Mouse (Mus musculus): ENCODE measurements around the gene Lrrc8a.
A peak's percentile ranks its signal among the peaks of the same experiment; 100 is the strongest.

Lrrc8a gene

DNA sequence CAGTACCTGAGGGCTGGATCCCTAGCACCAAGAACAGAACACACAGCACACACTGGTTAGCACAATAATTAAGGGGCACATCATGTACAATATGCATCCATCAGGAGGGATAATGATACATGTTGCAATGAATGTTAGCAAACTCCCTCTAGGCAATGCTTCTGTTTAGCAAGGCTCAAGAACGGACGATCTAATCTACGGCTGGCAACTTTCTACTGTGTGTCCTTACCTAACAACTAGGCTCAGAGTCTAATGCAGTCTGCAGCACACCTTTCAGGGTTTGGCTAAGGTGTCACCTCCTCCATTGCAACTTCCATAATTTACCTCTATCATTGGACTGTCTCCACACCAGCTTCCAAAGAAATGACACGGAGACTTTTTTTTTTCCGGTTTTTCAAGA is 21.2 kb upstream of the Lrrc8a start:
- peaks cover 8% of the 10 kb centered on the region for H3K4me1 ChIP-seq (replicated peaks; ENCODE audit: low read depth, low read length)
- peaks cover 55% of the 10 kb centered on the region for H3K9me3 ChIP-seq (ENCODE audit: low read length)
- TF ChIP-seq POU5F1 (IDR thresholded peaks at IDR 0.05; ENCODE audit: borderline replicate concordance, low read length) (no peak), CTCF (conservative IDR thresholded peaks at IDR 0.05; ENCODE audit: low read length) (no peak), NANOG (IDR thresholded peaks at IDR 0.05; ENCODE audit: borderline replicate concordance, low read length) (no peak)
- no peaks in the 10 kb centered on the region for H3K27me3 ChIP-seq (ENCODE audit: insufficient read depth, low read length)
- no peaks in the 10 kb centered on the region for H3K36me3 ChIP-seq (ENCODE audit: insufficient read depth, low read length)
- no peak overlapping the region for H3K4me3 ChIP-seq (replicated peaks; ENCODE audit: low read length)

DNA sequence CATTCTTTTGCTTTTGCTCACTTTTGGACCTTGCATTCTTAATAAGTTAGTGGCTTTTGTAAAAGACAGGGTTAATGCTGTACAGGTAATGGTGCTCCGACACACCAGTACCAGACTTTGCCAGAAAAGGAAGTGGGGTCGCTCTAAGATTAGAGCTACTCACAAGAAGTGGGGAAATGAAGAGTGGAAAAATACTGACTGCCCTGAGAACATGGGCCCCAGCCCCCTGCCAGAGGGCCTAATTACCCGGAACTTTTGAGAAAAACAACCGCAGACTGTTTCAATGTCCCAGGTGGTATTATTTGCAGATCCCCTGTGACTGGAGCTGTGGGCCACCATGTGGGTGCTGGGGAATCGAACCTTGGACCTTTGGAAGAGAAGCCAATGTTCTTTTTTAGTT is 1.9 kb upstream of the Lrrc8a start:
- peaks cover 37% of the 10 kb centered on the region for H3K4me1 ChIP-seq (replicated peaks; ENCODE audit: low read depth, low read length)
- no peaks in the 10 kb centered on the region for H3K27me3 ChIP-seq (ENCODE audit: insufficient read depth, low read length)
- peaks cover 19% of the 10 kb centered on the region for H3K36me3 ChIP-seq (ENCODE audit: insufficient read depth, low read length)
- H3K4me3 ChIP-seq (replicated peaks; ENCODE audit: low read length), result no peak overlapping the region
- H3K9me3 ChIP-seq (ENCODE audit: low read length), result peaks cover 61% of the 10 kb centered on the region
- TF ChIP-seq NANOG (IDR thresholded peaks at IDR 0.05; ENCODE audit: borderline replicate concordance, low read length) (no peak), CTCF (conservative IDR thresholded peaks at IDR 0.05; ENCODE audit: low read length) (no peak), POU5F1 (IDR thresholded peaks at IDR 0.05; ENCODE audit: borderline replicate concordance, low read length) (no peak)

DNA sequence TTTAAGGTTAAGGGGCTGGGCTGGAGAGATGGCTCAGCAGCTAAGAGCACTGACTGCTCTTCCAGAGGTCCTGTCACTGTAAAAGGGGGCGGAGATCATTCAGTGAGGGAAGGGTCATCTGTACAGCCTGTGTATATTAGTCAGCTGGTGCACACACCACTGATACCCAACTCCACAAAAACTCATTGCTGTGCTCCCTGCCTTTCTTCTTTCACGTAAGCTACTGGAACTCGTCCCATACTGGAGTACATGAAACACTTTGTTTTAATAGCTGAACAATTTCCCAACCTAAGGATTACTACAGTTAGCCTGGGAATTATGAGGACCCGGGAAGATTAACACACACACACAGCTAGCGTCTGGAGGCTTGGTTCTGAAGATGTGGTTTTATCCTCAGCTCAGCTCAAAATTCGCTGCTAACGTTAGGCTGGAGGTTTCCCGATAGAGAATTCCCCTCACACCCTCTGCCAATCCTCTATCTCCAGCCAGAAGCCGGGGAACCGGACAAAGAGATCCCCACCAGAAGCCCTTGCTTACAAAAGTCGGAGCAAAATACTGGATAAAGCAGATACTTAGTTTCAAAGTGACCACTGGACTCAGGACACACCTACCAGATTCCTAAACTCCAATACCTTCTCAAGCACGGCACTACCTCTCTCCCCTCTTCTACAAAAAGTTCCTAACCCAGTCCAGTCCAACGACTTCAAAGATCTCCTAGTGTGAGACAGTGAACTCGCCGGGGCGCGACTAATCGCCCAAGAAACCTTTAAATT is 903 bp upstream of the Lrrc8a start:
- peaks cover 29% of the 10 kb centered on the region for H3K36me3 ChIP-seq (ENCODE audit: insufficient read depth, low read length)
- no peaks in the 10 kb centered on the region for H3K27me3 ChIP-seq (ENCODE audit: insufficient read depth, low read length)
- TF ChIP-seq POU5F1 (IDR thresholded peaks at IDR 0.05; ENCODE audit: borderline replicate concordance, low read length) (no peak), NANOG (IDR thresholded peaks at IDR 0.05; ENCODE audit: borderline replicate concordance, low read length) (no peak)
- H3K4me1 ChIP-seq (replicated peaks; ENCODE audit: low read depth, low read length), result peaks cover 47% of the 10 kb centered on the region
- H3K4me3 ChIP-seq (replicated peaks; ENCODE audit: low read length), result peak overlapping the region; percentile 93
- H3K9me3 ChIP-seq (ENCODE audit: low read length), result peaks cover 51% of the 10 kb centered on the region

DNA sequence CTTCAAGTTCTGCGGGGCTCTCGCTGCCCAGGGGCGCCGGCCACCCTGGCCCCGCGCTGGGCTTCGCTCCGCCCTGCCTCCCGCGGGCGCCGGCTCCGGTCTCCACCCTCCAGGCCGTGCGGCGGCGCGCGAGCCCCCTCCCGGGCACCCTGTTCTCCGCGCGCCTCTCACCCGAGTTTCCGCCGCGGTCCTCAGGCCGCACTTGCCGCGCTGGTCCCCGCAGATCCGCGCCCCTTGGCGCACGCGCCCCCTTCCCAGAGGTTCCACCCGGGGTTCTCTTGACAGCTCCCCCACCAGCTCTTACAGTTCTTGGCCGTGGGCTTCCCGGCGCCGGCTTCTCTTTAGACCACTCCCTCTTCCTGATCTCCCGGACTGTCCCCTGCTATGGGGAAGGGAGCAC is 366 bp downstream of the Lrrc8a start:
- Histone ChIP-seq H3K9me3 (ENCODE audit: low read length) (peaks cover 38% of the 10 kb centered on the region), H3K4me3 (replicated peaks; ENCODE audit: low read length) (peak overlapping the region; percentile 93), H3K27me3 (ENCODE audit: insufficient read depth, low read length) (no peaks in the 10 kb centered on the region), H3K36me3 (ENCODE audit: insufficient read depth, low read length) (peaks cover 31% of the 10 kb centered on the region), H3K4me1 (replicated peaks; ENCODE audit: low read depth, low read length) (peaks cover 59% of the 10 kb centered on the region)
- TF ChIP-seq NANOG (IDR thresholded peaks at IDR 0.05; ENCODE audit: borderline replicate concordance, low read length), result no peak
- no peak for TF ChIP-seq POU5F1 (IDR thresholded peaks at IDR 0.05; ENCODE audit: borderline replicate concordance, low read length)

DNA sequence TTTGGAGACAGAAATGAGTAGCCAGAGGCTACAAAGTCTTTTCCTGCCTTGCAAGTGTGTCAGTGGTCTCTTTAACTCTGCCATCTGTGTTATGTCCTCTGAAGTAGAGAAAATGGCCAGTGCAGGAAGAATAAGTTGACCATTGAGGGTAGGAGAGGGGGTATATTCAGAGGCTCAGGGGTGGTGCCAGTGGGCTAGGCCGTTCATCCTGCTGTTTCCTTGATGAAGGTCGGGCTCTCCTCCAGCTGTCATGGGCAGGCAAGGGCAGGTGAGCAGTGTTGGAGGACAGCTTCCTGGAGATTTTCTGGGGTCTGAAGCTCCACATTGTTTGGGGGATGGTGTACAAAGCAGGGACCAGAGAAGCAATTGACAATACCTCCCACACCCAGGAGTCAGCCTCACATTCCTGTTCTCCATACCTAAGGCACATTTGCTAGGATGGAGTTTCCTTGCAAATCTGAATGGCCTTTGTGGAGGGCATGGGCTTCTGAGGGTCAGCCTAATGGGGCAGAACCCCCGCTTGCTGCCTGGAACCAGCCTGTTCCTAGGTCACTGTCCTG is 1.5 kb downstream of the Lrrc8a start:
- no peak for TF ChIP-seq CTCF (conservative IDR thresholded peaks at IDR 0.05; ENCODE audit: low read length)
- TF ChIP-seq NANOG (IDR thresholded peaks at IDR 0.05; ENCODE audit: borderline replicate concordance, low read length), result no peak
- no peak for TF ChIP-seq POU5F1 (IDR thresholded peaks at IDR 0.05; ENCODE audit: borderline replicate concordance, low read length)
- Histone ChIP-seq H3K27me3 (ENCODE audit: insufficient read depth, low read length) (no peaks in the 10 kb centered on the region), H3K4me1 (replicated peaks; ENCODE audit: low read depth, low read length) (peaks cover 70% of the 10 kb centered on the region), H3K9me3 (ENCODE audit: low read length) (peaks cover 27% of the 10 kb centered on the region), H3K4me3 (replicated peaks; ENCODE audit: low read length) (peak overlapping the region; percentile 93), H3K36me3 (ENCODE audit: insufficient read depth, low read length) (peaks cover 39% of the 10 kb centered on the region)

DNA sequence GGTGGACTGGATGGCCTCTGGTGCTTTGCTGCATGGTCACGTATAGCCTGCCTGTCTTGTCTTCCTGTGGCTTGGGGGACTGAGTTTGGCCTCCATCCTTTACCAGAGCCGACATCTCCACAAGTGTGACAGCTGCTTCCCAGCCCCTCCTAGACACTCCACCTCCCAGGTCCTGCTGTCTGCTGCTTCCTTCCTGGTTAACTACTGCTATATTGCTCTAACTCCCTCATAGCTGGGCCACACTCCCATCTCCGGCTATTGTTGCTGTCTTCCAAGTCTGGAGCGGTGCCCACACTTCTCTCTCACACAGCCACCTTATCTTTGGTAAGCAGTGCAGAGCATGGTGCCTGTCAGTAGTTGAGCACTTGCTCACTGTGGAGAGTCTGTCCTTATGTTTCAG is 2.3 kb downstream of the Lrrc8a start:
- peaks cover 46% of the 10 kb centered on the region for H3K36me3 ChIP-seq (ENCODE audit: insufficient read depth, low read length)

DNA sequence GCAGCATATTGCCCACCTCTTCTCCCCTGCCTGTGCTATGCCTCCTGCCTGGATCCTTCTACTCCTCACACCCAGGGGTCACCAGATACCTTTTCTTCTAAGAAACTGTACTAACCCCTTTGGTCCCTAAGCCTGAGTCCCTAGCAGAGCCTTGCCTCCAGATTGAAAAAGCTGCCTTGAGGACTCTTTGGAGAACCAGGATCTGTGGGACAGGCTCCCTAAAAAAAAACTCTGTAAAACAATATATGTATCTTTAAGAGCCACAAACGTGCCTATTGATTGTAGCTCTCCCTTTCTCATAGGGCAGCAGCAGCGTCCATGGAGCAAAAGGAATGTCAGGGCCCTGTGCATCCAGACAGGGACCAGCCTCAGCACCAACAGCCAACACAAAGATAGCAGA is 2.8 kb downstream of the Lrrc8a start, which contains the start of gene Gm28035:
Gene Gm28035 (plus strand): TSS at position 301 of the 400 bp plus-strand sequence.
- peaks cover 49% of the 10 kb centered on the region for H3K36me3 ChIP-seq (ENCODE audit: insufficient read depth, low read length)
- no peak for TF ChIP-seq CTCF (conservative IDR thresholded peaks at IDR 0.05; ENCODE audit: low read length)
- no peak for TF ChIP-seq POU5F1 (IDR thresholded peaks at IDR 0.05; ENCODE audit: borderline replicate concordance, low read length)
- TF ChIP-seq NANOG (IDR thresholded peaks at IDR 0.05; ENCODE audit: borderline replicate concordance, low read length), result no peak
- peaks cover 82% of the 10 kb centered on the region for H3K4me1 ChIP-seq (replicated peaks; ENCODE audit: low read depth, low read length)
- peaks cover 15% of the 10 kb centered on the region for H3K9me3 ChIP-seq (ENCODE audit: low read length)
- no peaks in the 10 kb centered on the region for H3K27me3 ChIP-seq (ENCODE audit: insufficient read depth, low read length)
- H3K4me3 ChIP-seq (replicated peaks; ENCODE audit: low read length), result no peak within 1 kb of the TSS

More for the DNA sequence above, 2.3 kb downstream of the Lrrc8a start:
- Histone ChIP-seq H3K27me3 (ENCODE audit: insufficient read depth, low read length) (no peaks in the 10 kb centered on the region), H3K4me3 (replicated peaks; ENCODE audit: low read length) (no peak overlapping the region), H3K9me3 (ENCODE audit: low read length) (peaks cover 19% of the 10 kb centered on the region), H3K4me1 (replicated peaks; ENCODE audit: low read depth, low read length) (peaks cover 78% of the 10 kb centered on the region)
- TF ChIP-seq POU5F1 (IDR thresholded peaks at IDR 0.05; ENCODE audit: borderline replicate concordance, low read length), result no peak
- TF ChIP-seq CTCF (conservative IDR thresholded peaks at IDR 0.05; ENCODE audit: low read length), result no peak
- no peak for TF ChIP-seq NANOG (IDR thresholded peaks at IDR 0.05; ENCODE audit: borderline replicate concordance, low read length)

DNA sequence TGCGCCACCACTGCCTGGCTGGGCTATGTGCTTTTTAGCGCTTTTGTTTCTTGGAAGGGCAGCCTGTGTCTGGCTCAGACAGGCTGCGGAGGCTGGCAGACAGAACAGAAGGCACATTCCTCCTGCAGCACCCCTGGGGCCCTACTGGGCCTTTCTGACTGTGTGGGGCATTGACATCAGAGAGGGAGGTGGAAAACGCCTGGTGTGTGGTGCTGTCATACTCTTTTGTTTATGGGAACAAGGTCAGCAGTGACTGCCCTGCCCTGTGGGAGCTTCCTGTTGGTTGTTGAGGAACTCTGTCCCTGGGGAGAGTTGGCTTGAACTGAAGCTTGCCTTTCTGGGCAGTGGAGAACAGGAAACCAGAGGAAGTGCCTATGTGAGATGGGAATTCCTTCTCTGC is 5.0 kb downstream of the Lrrc8a start:
- no peaks in the 10 kb centered on the region for H3K9me3 ChIP-seq (ENCODE audit: low read length)
- no peaks in the 10 kb centered on the region for H3K27me3 ChIP-seq (ENCODE audit: insufficient read depth, low read length)
- no peak for TF ChIP-seq NANOG (IDR thresholded peaks at IDR 0.05; ENCODE audit: borderline replicate concordance, low read length)
- TF ChIP-seq POU5F1 (IDR thresholded peaks at IDR 0.05; ENCODE audit: borderline replicate concordance, low read length), result no peak
- no peak for TF ChIP-seq CTCF (conservative IDR thresholded peaks at IDR 0.05; ENCODE audit: low read length)
- H3K4me3 ChIP-seq (replicated peaks; ENCODE audit: low read length), result peak overlapping the region; percentile 21; the same call in 1 of the 2 replicates
- H3K4me1 ChIP-seq (replicated peaks; ENCODE audit: low read depth, low read length), result peaks cover 87% of the 10 kb centered on the region
- H3K36me3 ChIP-seq (ENCODE audit: insufficient read depth, low read length), result peaks cover 48% of the 10 kb centered on the region

Measured in E14TG2a.4 (cell line).